Mouse (Mus musculus): ENCODE measurements around the gene Nup210. TPM values are rescaled to one million over a fixed set of nuclear protein-coding genes. Genes with fewer than 3 reads are reported as not detected.
"Not testable (repeated sequence)": the region's sequence is repeated elsewhere in the genome, so short reads cannot be mapped to it uniquely, and the experiment has no call there.

Gene Nup210
- total RNA-seq, 2 experiments from 2014 or later = 20.1 to 21.6 TPM

GRCm38 (mm10) chr6:91104765-91105399 is 11.7 kb downstream of the Nup210 start:
- DNase-seq = no peak

GRCm38 (mm10) chr6:91103421-91103820 is 13.2 kb downstream of the Nup210 start:
- DNase-seq = not testable (repeated sequence)

GRCm38 (mm10) chr6:91100621-91101020 is 16.0 kb downstream of the Nup210 start:
- no peak for DNase-seq

GRCm38 (mm10) chr6:91097879-91098278 is 18.8 kb downstream of the Nup210 start:
- DNase-seq = no peak

- DNase-seq = no peak
Measured at GRCm38 (mm10) chr6:91095072-91095601, 21.5 kb downstream of the Nup210 start.

GRCm38 (mm10) chr6:91092216-91092899 is 24.3 kb downstream of the Nup210 start:
- DNase-seq = no peak

GRCm38 (mm10) chr6:91085114-91085892 is 31.3 kb downstream of the Nup210 start:
- DNase-seq = no peak

- DNase-seq = no peak
Measured at GRCm38 (mm10) chr6:91080033-91080432, 36.6 kb downstream of the Nup210 start.

- peak; percentile 68 for DNase-seq
Measured at GRCm38 (mm10) chr6:91076249-91076648, 40.4 kb downstream of the Nup210 start.

GRCm38 (mm10) chr6:91068511-91068910 is 48.1 kb downstream of the Nup210 start:
- DNase-seq = no peak

GRCm38 (mm10) chr6:91067048-91067447 is 49.6 kb downstream of the Nup210 start:
- DNase-seq = peak; percentile 31

- no peak for DNase-seq
Measured at GRCm38 (mm10) chr6:91061296-91061695, 55.3 kb downstream of the Nup210 start.

GRCm38 (mm10) chr6:91059711-91060110 is 56.9 kb downstream of the Nup210 start:
- no peak for DNase-seq

- no peak for DNase-seq
Measured at GRCm38 (mm10) chr6:91057989-91058388, 58.6 kb downstream of the Nup210 start.

GRCm38 (mm10) chr6:91056348-91056747 is 60.3 kb downstream of the Nup210 start:
- DNase-seq = no peak

- no peak for DNase-seq
Measured at GRCm38 (mm10) chr6:91052572-91052971, 64.1 kb downstream of the Nup210 start.

GRCm38 (mm10) chr6:91048019-91048418 is 68.6 kb downstream of the Nup210 start:
- no peak for DNase-seq

GRCm38 (mm10) chr6:91047434-91047833 is 69.2 kb downstream of the Nup210 start:
- DNase-seq = no peak

- no peak for DNase-seq
Measured at GRCm38 (mm10) chr6:91046184-91046583, 70.4 kb downstream of the Nup210 start.

GRCm38 (mm10) chr6:91044628-91045331 is 71.8 kb downstream of the Nup210 start:
- DNase-seq = no peak

- no peak for DNase-seq
Measured at GRCm38 (mm10) chr6:91041287-91041686, 75.3 kb downstream of the Nup210 start.

- no peak for DNase-seq
Measured at GRCm38 (mm10) chr6:91028256-91028655, 88.4 kb downstream of the Nup210 start.
